Comparison of ENCODE assay signal across 17 mouse cellular contexts in the genomic region with DNA sequence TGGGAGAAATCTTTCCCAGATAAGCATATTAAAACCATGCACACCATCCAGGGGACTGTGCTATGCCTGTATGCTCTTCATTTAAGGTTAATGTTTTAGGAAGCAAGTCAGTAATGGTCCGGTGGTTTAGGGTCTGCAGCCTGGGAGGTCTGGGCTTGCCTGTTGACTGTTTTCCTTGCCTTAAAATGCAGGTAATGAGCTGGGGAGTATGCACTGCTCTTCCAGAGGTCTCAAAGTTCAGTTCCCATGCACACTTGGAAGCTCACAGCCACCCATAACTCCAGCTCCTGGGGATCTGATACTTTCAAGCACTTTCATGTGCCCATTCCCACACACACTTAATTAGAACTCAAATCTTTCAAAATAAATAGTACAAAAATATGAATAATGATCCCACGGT. TPM values are rescaled to one million over a fixed set of nuclear protein-coding genes. Genes with fewer than 3 reads are reported as not detected.
A peak's percentile ranks its signal among the peaks of the same experiment; 100 is the strongest.
DNase-seq lines count a peak whose midpoint lies in the region; ATAC-seq and TF ChIP-seq lines count a peak whose summit lies in the region.
"Had no signal": no experiment of that assay in that cellular context is flagged by ENCODE, and none has a peak within 500 bp of the region (broad histone marks: within the 10 kb centered on the region; RNA-seq: fewer than 3 reads in every experiment).

No protein-coding gene starts in this region.

- H3K36me3 ChIP-seq in forebrain, embryonic 13.5 days (ENCODE audit: poor library complexity, severe bottlenecking): peaks cover 31% of the 10 kb centered on the region
- H3K36me3 ChIP-seq in forebrain, embryonic 10.5 days (replicated peaks): peaks cover 56% of the 10 kb centered on the region
- H3K36me3 ChIP-seq in kidney, adult 2 months (ENCODE audit: control insufficient read depth, insufficient read depth, low read length): no peaks in the 10 kb centered on the region
- 0 out of 2 replicates have a peak, but pooled peaks cover 3% of the 10 kb centered on the region for H3K36me3 ChIP-seq in kidney, postnatal 0 days (ENCODE audit: insufficient read depth, low read length)
- H3K36me3 ChIP-seq in liver, postnatal 0 days (replicated peaks; ENCODE audit: insufficient read depth, low read length): peaks cover 24% of the 10 kb centered on the region

- H3K4me2 ChIP-seq in forebrain, embryonic 13.5 days: no peak overlapping the region
- H3K4me2 ChIP-seq in kidney, postnatal 0 days (ENCODE audit: low read length): no peak overlapping the region
- H3K4me2 ChIP-seq in liver, postnatal 0 days (ENCODE audit: low read depth, low read length): peak overlapping the region; percentile 19; the same call in 1 of the 2 replicates
- H3K4me2 ChIP-seq: heart, embryonic 15.5 days; limb, embryonic 12.5 days; midbrain, embryonic 12.5 days had no signal

- no peak overlapping the region for H3K4me3 ChIP-seq in forebrain, embryonic 13.5 days
- no peak overlapping the region for H3K4me3 ChIP-seq in forebrain, embryonic 10.5 days
- no peak overlapping the region for H3K4me3 ChIP-seq in kidney, adult 2 months (ENCODE audit: insufficient read depth, low read depth, low read length)
- H3K4me3 ChIP-seq in kidney, postnatal 0 days (replicated peaks; ENCODE audit: low read depth, low read length): no peak overlapping the region
- H3K4me3 ChIP-seq in liver, postnatal 0 days (ENCODE audit: low read depth, low read length): no peak overlapping the region
- H3K4me3 ChIP-seq: heart, adult 2 months; heart, embryonic 15.5 days; limb, embryonic 12.5 days; midbrain, embryonic 12.5 days had no signal

- no peak overlapping the region for H3K9ac ChIP-seq in forebrain, embryonic 13.5 days
- H3K9ac ChIP-seq in kidney, postnatal 0 days (ENCODE audit: low read depth, low read length): no peak overlapping the region
- no peak overlapping the region for H3K9ac ChIP-seq in liver, postnatal 0 days (replicated peaks)
- H3K9ac ChIP-seq: heart, embryonic 15.5 days; limb, embryonic 12.5 days; midbrain, embryonic 12.5 days had no signal

- TF ChIP-seq EP300 in liver, postnatal 0 days (IDR thresholded peaks at IDR 0.05; ENCODE audit: low read depth): no peak

- WGBS in forebrain, embryonic 13.5 days: 95% methylated on average over 2 of the region's 2 CpGs
- 92% methylated on average over 2 of the region's 2 CpGs for WGBS in forebrain, embryonic 10.5 days
- 52% methylated on average over 2 of the region's 2 CpGs for WGBS in kidney, adult 2 months
- whole genome bisulfite sequencing in kidney, postnatal 0 days: 55% methylated on average over 2 of the region's 2 CpGs
- WGBS in liver, postnatal 0 days (ENCODE audit: insufficient replicate concordance): 89% methylated on average over 2 of the region's 2 CpGs

- no peak for TF ChIP-seq CTCF in kidney, adult 2 months (conservative IDR thresholded peaks at IDR 0.05; ENCODE audit: insufficient read depth, insufficient read length, low read depth, low read length)
- no peak for TF ChIP-seq CTCF in kidney, postnatal 0 days (IDR thresholded peaks at IDR 0.05; ENCODE audit: low read depth)
- no peak for TF ChIP-seq CTCF in liver, postnatal 0 days (IDR thresholded peaks at IDR 0.05; ENCODE audit: low read depth)

- H3K27me3 ChIP-seq in forebrain, embryonic 13.5 days: no peaks in the 10 kb centered on the region
- H3K27me3 ChIP-seq in forebrain, embryonic 10.5 days (ENCODE audit: poor library complexity, severe bottlenecking): no peaks in the 10 kb centered on the region
- H3K27me3 ChIP-seq in kidney, adult 2 months (replicated peaks; ENCODE audit: control insufficient read depth, insufficient read depth, low read length): no peaks in the 10 kb centered on the region
- no peaks in the 10 kb centered on the region for H3K27me3 ChIP-seq in kidney, postnatal 0 days (ENCODE audit: insufficient read depth, low read length)
- H3K27me3 ChIP-seq in liver, postnatal 0 days (ENCODE audit: insufficient read depth, low read length): no peaks in the 10 kb centered on the region
- H3K27me3 ChIP-seq: CH12.LX; heart, embryonic 15.5 days; limb, embryonic 12.5 days; midbrain, embryonic 12.5 days had no signal

- ATAC-seq in forebrain, embryonic 13.5 days: no peak
- no peak for ATAC-seq in kidney, postnatal 0 days (replicated peaks; ENCODE audit: low FRiP score, low read depth)
- no peak for ATAC-seq in liver, postnatal 0 days
- ATAC-seq in cerebellum, adult (ENCODE audit: insufficient number of reproducible peaks, low FRiP score, low TSS enrichment): no peak

- peaks cover 37% of the 10 kb centered on the region for H3K4me1 ChIP-seq in forebrain, embryonic 13.5 days
- peaks cover 47% of the 10 kb centered on the region for H3K4me1 ChIP-seq in forebrain, embryonic 10.5 days
- H3K4me1 ChIP-seq in kidney, adult 2 months (ENCODE audit: control insufficient read depth, insufficient read depth, low read length): peaks cover 22% of the 10 kb centered on the region
- H3K4me1 ChIP-seq in kidney, postnatal 0 days (replicated peaks; ENCODE audit: insufficient read depth, low read length): peaks cover 21% of the 10 kb centered on the region; the same call in 1 of the 2 replicates
- H3K4me1 ChIP-seq in liver, postnatal 0 days (ENCODE audit: insufficient read depth): peaks cover 58% of the 10 kb centered on the region

- no peak for DNase-seq in forebrain, embryonic 10.5 days (ENCODE audit: extremely low spot score, low spot score)
- peak; percentile 66 for DNase-seq in kidney, adult 2 months
- DNase-seq in kidney, postnatal 4 days: no peak
- no peak for DNase-seq in kidney, postnatal 0 days (ENCODE audit: low spot score)
- DNase-seq in liver, postnatal 0 days: no peak
- no peak for DNase-seq in frontal cortex, postnatal 25 days (ENCODE audit: low spot score in 2 of 2)
- DNase-seq: cerebellum, adult 11 months; gastrocnemius, postnatal 14 days; heart, adult 2 months; right cerebral cortex, postnatal 4 days; thymus, postnatal 25 days had no signal

- peak overlapping the region; percentile 80 for H3K27ac ChIP-seq in forebrain, embryonic 13.5 days
- H3K27ac ChIP-seq in forebrain, embryonic 10.5 days: no peak overlapping the region
- H3K27ac ChIP-seq in kidney, adult 2 months (ENCODE audit: insufficient read depth, low read depth, low read length): peak overlapping the region; percentile 17; the same call in 1 of the 2 replicates
- peak overlapping the region; percentile 15; the same call in 1 of the 2 replicates for H3K27ac ChIP-seq in kidney, postnatal 0 days
- no peak overlapping the region for H3K27ac ChIP-seq in liver, postnatal 0 days (ENCODE audit: low read depth)
- H3K27ac ChIP-seq: heart, adult 2 months; heart, embryonic 15.5 days; limb, embryonic 12.5 days; midbrain, embryonic 12.5 days had no signal

- no peaks in the 10 kb centered on the region for H3K9me3 ChIP-seq in forebrain, embryonic 13.5 days (replicated peaks)
- no peaks in the 10 kb centered on the region for H3K9me3 ChIP-seq in forebrain, embryonic 10.5 days
- no peaks in the 10 kb centered on the region for H3K9me3 ChIP-seq in kidney, postnatal 0 days (replicated peaks; ENCODE audit: low read length)
- no peaks in the 10 kb centered on the region for H3K9me3 ChIP-seq in liver, postnatal 0 days (ENCODE audit: low read length)
- H3K9me3 ChIP-seq: heart, embryonic 15.5 days; limb, embryonic 12.5 days; midbrain, embryonic 12.5 days had no signal

- no peak for TF ChIP-seq POLR2A in kidney, adult 2 months (IDR thresholded peaks at IDR 0.05; ENCODE audit: low read depth, low read length)

RNA-seq across cellular contexts. Expression of gene Gtpbp1, which starts 5.9 kb away (rescaled TPM):
- polyA plus RNA-seq in forebrain, embryonic 13.5 days (2015; fragmentation: Nextera tagmentation; extraction: Ambion mirVana): 47.2 and 50.9 TPM in 2 replicates
- 48.3 and 52.5 TPM in 2 replicates for polyA plus RNA-seq in forebrain, embryonic 10.5 days (2016; fragmentation: Nextera tagmentation; extraction: Ambion mirVana)
- polyA plus RNA-seq in kidney, adult 2 months (2012; rRNA removed): 29.9 and 35.3 TPM in 2 replicates
- 24.3 and 26.9 TPM in 2 replicates for polyA plus RNA-seq in kidney, postnatal 0 days (2015; fragmentation: Nextera tagmentation; extraction: Ambion mirVana)
- 14.8 and 16.8 TPM in 2 replicates for polyA plus RNA-seq in liver, postnatal 0 days (2015; fragmentation: Nextera tagmentation; extraction: Ambion mirVana)

RNA-seq across cellular contexts. Expression of gene Josd1, which starts 8.8 kb away (rescaled TPM):
- 17.9 and 18.7 TPM in 2 replicates for polyA plus RNA-seq in forebrain, embryonic 13.5 days (2015; fragmentation: Nextera tagmentation; extraction: Ambion mirVana)
- polyA plus RNA-seq in forebrain, embryonic 10.5 days (2016; fragmentation: Nextera tagmentation; extraction: Ambion mirVana): 16.6 and 18.6 TPM in 2 replicates
- polyA plus RNA-seq in kidney, adult 2 months (2012; rRNA removed): 19.5 and 19.9 TPM in 2 replicates
- 18.8 and 19.0 TPM in 2 replicates for polyA plus RNA-seq in kidney, postnatal 0 days (2015; fragmentation: Nextera tagmentation; extraction: Ambion mirVana)
- polyA plus RNA-seq in liver, postnatal 0 days (2015; fragmentation: Nextera tagmentation; extraction: Ambion mirVana): 13.3 and 13.9 TPM in 2 replicates

RNA-seq across cellular contexts. Expression of gene Tomm22, which starts 25.8 kb away (rescaled TPM):
- 288 TPM in 2 replicates for polyA plus RNA-seq in forebrain, embryonic 13.5 days (2015; fragmentation: Nextera tagmentation; extraction: Ambion mirVana)
- 268 and 286 TPM in 2 replicates for polyA plus RNA-seq in forebrain, embryonic 10.5 days (2016; fragmentation: Nextera tagmentation; extraction: Ambion mirVana)
- 38.2 and 52.5 TPM in 2 replicates for polyA plus RNA-seq in kidney, adult 2 months (2012; rRNA removed)
- polyA plus RNA-seq in kidney, postnatal 0 days (2015; fragmentation: Nextera tagmentation; extraction: Ambion mirVana): 264 TPM in 2 replicates
- 123 and 126 TPM in 2 replicates for polyA plus RNA-seq in liver, postnatal 0 days (2015; fragmentation: Nextera tagmentation; extraction: Ambion mirVana)

RNA-seq across cellular contexts. Expression of gene Cby1, which starts 37.5 kb away (rescaled TPM):
- 103 and 109 TPM in 2 replicates for polyA plus RNA-seq in forebrain, embryonic 13.5 days (2015; fragmentation: Nextera tagmentation; extraction: Ambion mirVana)
- 79.1 and 80.3 TPM in 2 replicates for polyA plus RNA-seq in forebrain, embryonic 10.5 days (2016; fragmentation: Nextera tagmentation; extraction: Ambion mirVana)
- 12.0 and 15.1 TPM in 2 replicates for polyA plus RNA-seq in kidney, adult 2 months (2012; rRNA removed)
- polyA plus RNA-seq in kidney, postnatal 0 days (2015; fragmentation: Nextera tagmentation; extraction: Ambion mirVana): 51.7 and 52.7 TPM in 2 replicates
- 8.5 and 8.8 TPM in 2 replicates for polyA plus RNA-seq in liver, postnatal 0 days (2015; fragmentation: Nextera tagmentation; extraction: Ambion mirVana)

RNA-seq across cellular contexts. Expression of gene Fam227a, which starts 37.8 kb away (rescaled TPM):
- 5.8 and 6.3 TPM in 2 replicates for polyA plus RNA-seq in forebrain, embryonic 13.5 days (2015; fragmentation: Nextera tagmentation; extraction: Ambion mirVana)
- 1.8 and 2.5 TPM in 2 replicates for polyA plus RNA-seq in forebrain, embryonic 10.5 days (2016; fragmentation: Nextera tagmentation; extraction: Ambion mirVana)
- polyA plus RNA-seq in kidney, adult 2 months (2012; rRNA removed): 1.3 and 1.5 TPM in 2 replicates
- polyA plus RNA-seq in kidney, postnatal 0 days (2015; fragmentation: Nextera tagmentation; extraction: Ambion mirVana): 0.66 and 1.3 TPM in 2 replicates
- polyA plus RNA-seq in liver, postnatal 0 days (2015; fragmentation: Nextera tagmentation; extraction: Ambion mirVana): 0.13 and 0.18 TPM in 2 replicates

Comparison
In these comparisons a context has a peak if more than half of its experiments do, and no peak if none do; other contexts are left out.
1. H3K27ac ChIP-seq: peak in forebrain, embryonic 13.5 days (single experiment), kidney, adult 2 months (single experiment) and kidney, postnatal 0 days (single experiment); none in forebrain, embryonic 10.5 days (single experiment) and liver, postnatal 0 days (single experiment).